Mouse (Mus musculus) heart, embryonic 15.5 days (tissue): ENCODE measurements around the gene Zdhhc18. TPM values are rescaled to one million over a fixed set of nuclear protein-coding genes. Genes with fewer than 3 reads are reported as not detected.

ENCODE experiments used
- ATAC-seq: fragments of 200-750 bp; cut with Nextera tagmentation; replicated peaks from 2 replicates; pipeline ENCODE4 v1.8.0; 2017; ENCODE audit warnings: low read depth, moderate TSS enrichment; ENCODE audit not compliant: insufficient number of reproducible peaks, insufficient read depth, low FRiP score
- H3K27ac ChIP-seq: fragments of 300-500 bp; sonication (generic); 2 replicates; pipeline ENCODE4 v1.5.1; 2015; ENCODE audit warnings: mild to moderate bottlenecking, inconsistent platforms
- H3K27me3 ChIP-seq: fragments of 300-500 bp; sonication (generic); 2 replicates; pipeline ENCODE4 v1.6.1; 2015; ENCODE audit warnings: inconsistent platforms
- H3K36me3 ChIP-seq: fragments of 300-500 bp; sonication (generic); 2 replicates; pipeline ENCODE4 v1.6.1; 2015; ENCODE audit warnings: mild to moderate bottlenecking, inconsistent platforms
- H3K4me1 ChIP-seq: fragments of 300-500 bp; sonication (generic); replicated peaks from 2 replicates; pipeline ENCODE4 v1.6.1; 2015; ENCODE audit warnings: inconsistent platforms
- H3K4me2 ChIP-seq: fragments of 300-500 bp; sonication (generic); 2 replicates; pipeline ENCODE4 v1.6.1; 2015; ENCODE audit warnings: inconsistent platforms, mild to moderate bottlenecking, moderate library complexity
- H3K4me3 ChIP-seq: fragments of 300-500 bp; sonication (generic); 2 replicates; pipeline ENCODE4 v1.5.1; 2015; ENCODE audit warnings: mild to moderate bottlenecking, inconsistent platforms
- H3K9ac ChIP-seq: fragments of 300-500 bp; sonication (generic); 2 replicates; pipeline ENCODE4 v1.6.1; 2015; ENCODE audit warnings: mild to moderate bottlenecking, inconsistent platforms
- H3K9me3 ChIP-seq: fragments of 300-500 bp; sonication (generic); replicated peaks from 2 replicates; pipeline ENCODE4 v1.6.1; 2016; ENCODE audit warnings: inconsistent platforms
- WGBS: fragments of 180-500 bp; shearing (Covaris S2); methylation state at CpG from one replicate; pipeline ENCODE4 v1.1.7; 2015; ENCODE audit warnings: mixed read lengths; 5-methylcytosine and 5-hydroxymethylcytosine counted together
- polyA plus RNA-seq: library from polyadenylated mRNA; unstranded; fragments of >200 nt; fragmentation: Nextera tagmentation; extraction: Ambion mirVana; gene quantifications from 2 replicates; pipeline ENCODE4 v1.2.1, GENCODE M21; 2015

Zdhhc18 gene
- polyA plus RNA-seq, 1 experiment from 2014 or later: 4.6 TPM

GRCm38 (mm10) chr4:133600306-133600705 lies 49.6 kb downstream of the Zdhhc18 start:
- 13% methylated on average over 9 of the region's 9 CpGs for WGBS
- Histone ChIP-seq H3K4me1 (peaks cover 19% of the 10 kb centered on the region), H3K36me3 (peaks cover 4% of the 10 kb centered on the region; the same call in 1 of the 2 replicates), H3K4me2 (peak overlapping the region; percentile 91), H3K27me3 (peaks cover 39% of the 10 kb centered on the region), H3K9me3 (no peaks in the 10 kb centered on the region), H3K27ac (no peak overlapping the region), H3K9ac (peak overlapping the region; percentile 68), H3K4me3 (peak overlapping the region; percentile 69)
- ATAC-seq: no peak

DNA sequence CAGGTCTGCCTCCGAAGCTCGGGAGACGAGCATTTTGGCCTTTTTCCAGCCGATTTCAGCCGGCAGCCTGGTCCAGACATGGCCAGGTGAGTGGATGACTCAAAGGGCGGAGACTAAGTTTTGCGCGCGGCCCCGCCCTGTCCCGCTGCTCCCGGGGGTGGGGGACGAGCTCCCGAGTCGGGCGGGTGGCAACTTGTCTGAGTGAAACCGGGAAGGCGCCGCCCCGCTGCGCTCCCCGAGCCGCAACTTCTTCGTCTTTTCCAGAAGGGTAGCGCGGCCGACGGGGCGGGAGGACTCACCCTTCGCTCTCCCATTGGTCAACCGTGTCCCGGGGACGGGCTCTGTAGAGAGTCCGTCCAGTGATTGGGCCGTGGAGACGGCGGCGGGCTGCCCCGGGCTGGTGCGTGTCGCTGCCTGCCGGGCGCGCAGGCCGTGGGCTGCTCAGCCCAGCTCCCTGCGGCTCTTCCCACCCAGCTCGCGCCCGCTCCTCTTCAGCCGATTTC lies 50.3 kb downstream of the Zdhhc18 start:
- H3K4me2 ChIP-seq: peak overlapping the region; percentile 91
- H3K36me3 ChIP-seq: peaks cover 4% of the 10 kb centered on the region; the same call in 1 of the 2 replicates
- no peak overlapping the region for H3K27ac ChIP-seq
- H3K27me3 ChIP-seq: peaks cover 39% of the 10 kb centered on the region
- H3K4me1 ChIP-seq: peaks cover 19% of the 10 kb centered on the region
- under 1% methylated on average over 50 of the region's 50 CpGs for WGBS
- peak; percentile 95 for ATAC-seq
- H3K9me3 ChIP-seq: no peaks in the 10 kb centered on the region
- peak overlapping the region; percentile 68 for H3K9ac ChIP-seq
- peak overlapping the region; percentile 69 for H3K4me3 ChIP-seq

GRCm38 (mm10) chr4:133599116-133599515 lies 50.8 kb downstream of the Zdhhc18 start:
- H3K4me3 ChIP-seq: peak overlapping the region; percentile 69
- no peaks in the 10 kb centered on the region for H3K9me3 ChIP-seq
- peaks cover 39% of the 10 kb centered on the region for H3K27me3 ChIP-seq
- H3K27ac ChIP-seq: peak overlapping the region; percentile 57; the same call in 1 of the 2 replicates
- 17% methylated on average over 7 of the region's 7 CpGs for WGBS
- ATAC-seq: no peak
- peak overlapping the region; percentile 68 for H3K9ac ChIP-seq
- peaks cover 2% of the 10 kb centered on the region; the same call in 1 of the 2 replicates for H3K36me3 ChIP-seq
- H3K4me2 ChIP-seq: peak overlapping the region; percentile 91
- H3K4me1 ChIP-seq: peaks cover 19% of the 10 kb centered on the region

- peaks cover 39% of the 10 kb centered on the region for H3K27me3 ChIP-seq
- peaks cover 19% of the 10 kb centered on the region for H3K4me1 ChIP-seq
- 50% methylated on average over 4 of the region's 4 CpGs for WGBS
- no peak overlapping the region for H3K9ac ChIP-seq
- H3K36me3 ChIP-seq: no peaks in the 10 kb centered on the region
- peak overlapping the region; percentile 91 for H3K4me2 ChIP-seq
- no peak overlapping the region; the same call in 1 of the 2 replicates for H3K27ac ChIP-seq
- H3K4me3 ChIP-seq: no peak overlapping the region; the same call in 1 of the 2 replicates
- H3K9me3 ChIP-seq: no peaks in the 10 kb centered on the region
- ATAC-seq: no peak
Observed at GRCm38 (mm10) chr4:133598616-133599015, 51.3 kb downstream of the Zdhhc18 start.

- Histone ChIP-seq H3K9ac (no peak overlapping the region), H3K36me3 (peaks cover 8% of the 10 kb centered on the region), H3K27ac (no peak overlapping the region), H3K27me3 (peaks cover 18% of the 10 kb centered on the region), H3K4me1 (peaks cover 14% of the 10 kb centered on the region), H3K4me2 (no peak overlapping the region), H3K4me3 (no peak overlapping the region), H3K9me3 (no peaks in the 10 kb centered on the region)
- no peak for ATAC-seq
- 74% methylated on average over 6 of the region's 6 CpGs for WGBS
Observed at GRCm38 (mm10) chr4:133596084-133596483, 53.9 kb downstream of the Zdhhc18 start.

- Histone ChIP-seq H3K27me3 (peaks cover 16% of the 10 kb centered on the region), H3K4me2 (no peak overlapping the region), H3K4me1 (peaks cover 14% of the 10 kb centered on the region), H3K27ac (no peak overlapping the region), H3K9me3 (no peaks in the 10 kb centered on the region), H3K4me3 (no peak overlapping the region), H3K9ac (no peak overlapping the region), H3K36me3 (peaks cover 13% of the 10 kb centered on the region)
- 49% methylated on average over 7 of the region's 7 CpGs for WGBS
- ATAC-seq: no peak
Observed at GRCm38 (mm10) chr4:133595538-133595937, 54.4 kb downstream of the Zdhhc18 start.

DNA sequence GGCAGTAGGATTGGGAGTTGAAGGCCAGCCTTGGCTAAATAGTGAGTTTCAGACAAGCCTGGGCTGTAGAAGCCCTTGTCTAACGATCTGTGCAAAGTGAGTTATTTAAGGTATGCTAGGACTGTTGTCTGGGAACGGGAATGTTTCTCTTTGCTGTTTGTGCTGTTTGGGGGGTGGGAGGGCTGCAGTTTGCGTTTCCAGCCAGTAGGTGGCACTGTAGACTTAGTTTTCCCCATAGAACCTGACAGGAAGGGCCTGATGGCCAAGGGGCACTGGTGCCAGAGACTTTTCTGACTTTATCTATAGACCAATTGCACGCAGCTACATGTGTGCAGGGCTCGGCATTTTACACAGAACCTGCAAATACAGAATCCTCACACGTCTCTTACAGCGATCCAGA lies 57.4 kb downstream of the Zdhhc18 start:
- no peak for ATAC-seq
- Histone ChIP-seq H3K4me1 (peaks cover 2% of the 10 kb centered on the region), H3K9ac (no peak overlapping the region), H3K27ac (no peak overlapping the region), H3K9me3 (no peaks in the 10 kb centered on the region), H3K4me2 (no peak overlapping the region), H3K36me3 (peaks cover 40% of the 10 kb centered on the region), H3K4me3 (no peak overlapping the region), H3K27me3 (no peaks in the 10 kb centered on the region)
- 25% methylated on average over 7 of the region's 7 CpGs for WGBS

- Histone ChIP-seq H3K4me3 (peak within 1 kb of the TSS; percentile 82), H3K27me3 (no peaks in the 10 kb centered on the region), H3K27ac (peak within 1 kb of the TSS; percentile 83), H3K4me2 (peak within 1 kb of the TSS; percentile 100), H3K4me1 (peaks cover 13% of the 10 kb centered on the region), H3K9ac (peak within 1 kb of the TSS; percentile 88), H3K9me3 (no peaks in the 10 kb centered on the region), H3K36me3 (peaks cover 40% of the 10 kb centered on the region)
- peak; percentile 82 for ATAC-seq
- 2% methylated on average over 65 of the region's 65 CpGs for WGBS
Observed at GRCm38 (mm10) chr4:133584059-133584951, 65.6 kb downstream of the Zdhhc18 start, which contains the start of gene Gpn2. Gpn2 (plus strand) TSS chr4:133584362.

- peak overlapping the region; percentile 82 for H3K4me3 ChIP-seq
- no peaks in the 10 kb centered on the region for H3K27me3 ChIP-seq
- WGBS: 55% methylated on average over 6 of the region's 6 CpGs
- no peaks in the 10 kb centered on the region for H3K9me3 ChIP-seq
- peak overlapping the region; percentile 100 for H3K4me2 ChIP-seq
- peaks cover 38% of the 10 kb centered on the region for H3K36me3 ChIP-seq
- no peak for ATAC-seq
- peak overlapping the region; percentile 88 for H3K9ac ChIP-seq
- peak overlapping the region; percentile 83 for H3K27ac ChIP-seq
- H3K4me1 ChIP-seq: peaks cover 13% of the 10 kb centered on the region
Observed at GRCm38 (mm10) chr4:133583690-133584058, 66.3 kb downstream of the Zdhhc18 start.

DNA sequence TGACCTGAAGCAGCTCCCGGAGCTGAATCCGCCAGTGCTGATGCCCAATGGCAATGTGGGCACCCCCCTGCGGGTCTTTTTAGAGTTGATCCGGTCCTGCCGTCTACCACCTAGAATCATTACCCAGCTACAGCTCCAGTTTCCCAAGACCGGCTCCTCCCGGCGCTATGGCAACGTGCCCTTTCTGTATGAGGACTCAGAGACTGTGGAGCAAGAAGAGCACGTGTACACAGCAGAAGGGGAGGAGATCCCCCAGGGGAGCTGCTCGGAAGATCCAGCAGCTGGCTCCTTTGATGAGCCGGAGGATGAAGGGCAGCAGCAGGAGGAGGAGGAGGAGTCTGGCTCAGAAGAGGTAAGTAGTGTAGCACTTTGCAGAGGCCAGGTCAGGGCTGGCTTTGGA lies 72.0 kb downstream of the Zdhhc18 start:
- H3K4me2 ChIP-seq: no peak overlapping the region
- H3K27me3 ChIP-seq: no peaks in the 10 kb centered on the region
- no peak overlapping the region for H3K27ac ChIP-seq
- no peak overlapping the region for H3K9ac ChIP-seq
- ATAC-seq: no peak
- peaks cover 12% of the 10 kb centered on the region for H3K4me1 ChIP-seq
- no peaks in the 10 kb centered on the region for H3K9me3 ChIP-seq
- no peak overlapping the region for H3K4me3 ChIP-seq
- WGBS: 78% methylated on average over 12 of the region's 12 CpGs
- H3K36me3 ChIP-seq: peaks cover 21% of the 10 kb centered on the region

GRCm38 (mm10) chr4:133574843-133575202 lies 75.1 kb downstream of the Zdhhc18 start:
- Histone ChIP-seq H3K4me3 (peak overlapping the region; percentile 97), H3K4me2 (peak overlapping the region; percentile 97), H3K4me1 (peaks cover 12% of the 10 kb centered on the region), H3K27ac (0 out of 2 replicates have a peak overlapping the region, but pooled peaks have one; percentile 21), H3K27me3 (no peaks in the 10 kb centered on the region), H3K9me3 (no peaks in the 10 kb centered on the region), H3K36me3 (peaks cover 13% of the 10 kb centered on the region; the same call in 1 of the 2 replicates), H3K9ac (peak overlapping the region; percentile 88)
- ATAC-seq: peak; percentile 40; the same call in 1 of the 2 replicates
- 0% methylated on average over 41 of the region's 41 CpGs for WGBS
